Comparison of ENCODE assay signal across 8 mouse cellular contexts in the genomic region with DNA sequence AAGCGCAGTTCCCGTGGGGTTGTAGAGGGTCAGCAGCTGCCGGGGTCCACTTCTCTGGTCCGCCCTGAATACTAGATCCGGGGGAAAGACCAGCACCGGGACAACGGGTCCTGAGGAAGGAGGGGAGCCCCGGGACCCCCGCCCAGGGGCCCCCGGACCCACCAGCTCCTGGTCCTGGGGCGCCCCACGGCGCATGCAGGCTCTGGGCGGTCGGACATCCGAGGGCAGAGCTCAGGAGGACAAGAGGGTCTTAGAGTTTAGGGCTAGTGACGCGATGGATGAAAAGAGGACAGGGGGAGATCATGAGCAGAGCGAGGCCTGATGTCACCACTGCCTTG. TPM values are rescaled to one million over a fixed set of nuclear protein-coding genes. Genes with fewer than 3 reads are reported as not detected.
DNase-seq lines count a peak whose midpoint lies in the region; ATAC-seq and TF ChIP-seq lines count a peak whose summit lies in the region.

No protein-coding gene starts in this region.

- peaks cover 18% of the 10 kb centered on the region for H3K36me3 ChIP-seq in C2C12 (ENCODE audit: control insufficient read depth, insufficient read depth)
- H3K36me3 ChIP-seq in forebrain, embryonic 13.5 days (ENCODE audit: poor library complexity, severe bottlenecking): peaks cover 14% of the 10 kb centered on the region
- no peaks in the 10 kb centered on the region for H3K36me3 ChIP-seq in liver, embryonic 16.5 days (ENCODE audit: control insufficient read depth, insufficient read depth)

- peaks cover 4% of the 10 kb centered on the region for H3K79me3 ChIP-seq in C2C12 (ENCODE audit: low read depth)

- peak overlapping the region; percentile 99 for H3K27ac ChIP-seq in gastrocnemius, adult 2 months
- 0 out of 2 replicates have a peak overlapping the region, but pooled peaks have one; percentile 82 for H3K27ac ChIP-seq in forebrain, embryonic 13.5 days
- peak overlapping the region; percentile 91 for H3K27ac ChIP-seq in liver, embryonic 16.5 days (ENCODE audit: low read length)

- H3K4me2 ChIP-seq in forebrain, embryonic 13.5 days: peak overlapping the region; percentile 97
- H3K4me2 ChIP-seq in liver, embryonic 16.5 days (ENCODE audit: low read depth, low read length): peak overlapping the region; percentile 99

- ATAC-seq in forebrain, embryonic 13.5 days: no peak
- peak; percentile 26 for ATAC-seq in liver, embryonic 16.5 days (ENCODE audit: low read depth)

- peak overlapping the region; percentile 82 for H3K4me3 ChIP-seq in gastrocnemius, adult 2 months
- peak overlapping the region; percentile 59 for H3K4me3 ChIP-seq in C2C12 (ENCODE audit: insufficient read depth, poor library complexity, severe bottlenecking)
- peak overlapping the region; percentile 74 for H3K4me3 ChIP-seq in forebrain, embryonic 13.5 days
- peak overlapping the region; percentile 81 for H3K4me3 ChIP-seq in liver, embryonic 16.5 days (ENCODE audit: low read depth, low read length)

- intact Hi-C loops in gastrocnemius, adult 2 months (cut with DNase I): loop anchor here (5.0 kb wide), 2 partner anchors 68 to 98 kb away; a partner anchor contains a TSS

- no peaks in the 10 kb centered on the region for H3K27me3 ChIP-seq in C2C12 (ENCODE audit: control insufficient read depth, insufficient read depth, insufficient read length)
- no peaks in the 10 kb centered on the region for H3K27me3 ChIP-seq in forebrain, embryonic 13.5 days
- H3K27me3 ChIP-seq in liver, embryonic 16.5 days (ENCODE audit: control insufficient read depth, insufficient read depth, low read depth, low read length): no peaks in the 10 kb centered on the region

- peak overlapping the region; percentile 60 for H3ac ChIP-seq in C2C12 (ENCODE audit: control insufficient read depth, insufficient read length, low read depth)

- peak overlapping the region; percentile 88 for H3K9ac ChIP-seq in forebrain, embryonic 13.5 days
- peak overlapping the region; percentile 91 for H3K9ac ChIP-seq in liver, embryonic 16.5 days (ENCODE audit: low read depth, low read length)

- no peak for TF ChIP-seq CTCF in gastrocnemius, adult 2 months (IDR thresholded peaks at IDR 0.05)
- no peak for TF ChIP-seq CTCF in C2C12 (IDR thresholded peaks at IDR 0.05; ENCODE audit: control insufficient read depth, insufficient read depth, insufficient read length)

- 4% methylated on average over 15 of the region's 19 CpGs for WGBS in forebrain, embryonic 13.5 days
- WGBS in liver, embryonic 16.5 days (ENCODE audit: insufficient replicate concordance): under 1% methylated on average over 19 of the region's 19 CpGs

- no peak for DNase-seq in gastrocnemius, adult 2 months
- DNase-seq in gastrocnemius, adult 18-20 months (ENCODE audit: low spot score): no peak
- DNase-seq in urinary bladder, postnatal 4 days (ENCODE audit: low spot score in 2 of 2): no peak
- DNase-seq in thymus, postnatal 0 days (ENCODE audit: low spot score): no peak
- DNase-seq in gastrocnemius, postnatal 10 days: no peak

- no peaks in the 10 kb centered on the region for H3K9me3 ChIP-seq in forebrain, embryonic 13.5 days (replicated peaks)
- H3K9me3 ChIP-seq in liver, embryonic 16.5 days (replicated peaks; ENCODE audit: control insufficient read depth, low read length): no peaks in the 10 kb centered on the region

- peaks cover 13% of the 10 kb centered on the region for H3K79me2 ChIP-seq in C2C12 (ENCODE audit: control insufficient read depth, insufficient read depth)

- peaks cover 39% of the 10 kb centered on the region for H3K4me1 ChIP-seq in forebrain, embryonic 13.5 days
- peaks cover 38% of the 10 kb centered on the region for H3K4me1 ChIP-seq in liver, embryonic 16.5 days (ENCODE audit: control insufficient read depth, low read depth, low read length)

TF ChIP-seq in C2C12, 6 proteins besides CTCF, POLR2A, EP300 and RAD21:
- TF ChIP-seq MYOD1 (IDR thresholded peaks at IDR 0.05; ENCODE audit: control insufficient read depth, insufficient read length, low read depth) (no peak), USF1 (IDR thresholded peaks at IDR 0.05; ENCODE audit: low read depth) (no peak), FOSL1 (IDR thresholded peaks at IDR 0.05; ENCODE audit: insufficient read depth, low read length, poor library complexity, severe bottlenecking) (no peak), MYOG (IDR thresholded peaks at IDR 0.05; ENCODE audit: control insufficient read depth, extremely low read depth, insufficient read length) (no peak), MAX (IDR thresholded peaks at IDR 0.05) (no peak), CEBPB (IDR thresholded peaks at IDR 0.05; ENCODE audit: low read depth) (no peak)

RNA-seq across cellular contexts. Expression of a gene that starts 0.6 kb away (rescaled TPM):
- 10 to 100 TPM in 1 of 2 experiments, 1 to 10 TPM in 1; 9.8 to 12.2 TPM for total RNA-seq in gastrocnemius, adult 2 months (2021)
- 1 to 10 TPM; 8.8 to 8.9 TPM for total RNA-seq in gastrocnemius, adult 18-20 months (2021)
- polyA plus RNA-seq in C2C12 (2012; fragmentation: generic; extraction: Trizol): 28.6 TPM
- 31.1 and 31.9 TPM in 2 replicates for polyA plus RNA-seq in forebrain, embryonic 13.5 days (2015; fragmentation: Nextera tagmentation; extraction: Ambion mirVana)
- polyA plus RNA-seq in liver, embryonic 16.5 days (2015; fragmentation: Nextera tagmentation; extraction: Ambion mirVana): 21.3 and 23.1 TPM in 2 replicates
- polyA plus RNA-seq in thymus, postnatal 0 days (2015; fragmentation: Nextera tagmentation; extraction: Ambion mirVana): 53.3 and 58.5 TPM in 2 replicates
- total RNA-seq in gastrocnemius, postnatal 10 days (2021): 10 to 100 TPM; 16.5 to 29.5 TPM

RNA-seq across cellular contexts. Expression of a gene that starts 13.3 kb away (rescaled TPM):
- total RNA-seq in gastrocnemius, adult 2 months (2021): 10 to 100 TPM; 30.9 to 76.1 TPM
- 10 to 100 TPM; 31.2 to 44.1 TPM for total RNA-seq in gastrocnemius, adult 18-20 months (2021)
- 651 TPM for polyA plus RNA-seq in C2C12 (2012; fragmentation: generic; extraction: Trizol)
- polyA plus RNA-seq in forebrain, embryonic 13.5 days (2015; fragmentation: Nextera tagmentation; extraction: Ambion mirVana): 6.9 and 7.1 TPM in 2 replicates
- 15.0 and 21.5 TPM in 2 replicates for polyA plus RNA-seq in liver, embryonic 16.5 days (2015; fragmentation: Nextera tagmentation; extraction: Ambion mirVana)
- 18.6 and 21.1 TPM in 2 replicates for polyA plus RNA-seq in thymus, postnatal 0 days (2015; fragmentation: Nextera tagmentation; extraction: Ambion mirVana)
- total RNA-seq in gastrocnemius, postnatal 10 days (2021): 100 to 1,000 TPM; 292 to 390 TPM

RNA-seq across cellular contexts. Expression of a gene that starts 28.6 kb away (rescaled TPM):
- under 1 TPM; 0.15 to 0.28 TPM for total RNA-seq in gastrocnemius, adult 2 months (2021)
- total RNA-seq in gastrocnemius, adult 18-20 months (2021): under 1 TPM in 1 of 2 experiments, not detected in 1; 0.21 TPM
- polyA plus RNA-seq in C2C12 (2012; fragmentation: generic; extraction: Trizol): 0.29 TPM
- polyA plus RNA-seq in forebrain, embryonic 13.5 days (2015; fragmentation: Nextera tagmentation; extraction: Ambion mirVana): 0.14 and 0.22 TPM in 2 replicates
- polyA plus RNA-seq in liver, embryonic 16.5 days (2015; fragmentation: Nextera tagmentation; extraction: Ambion mirVana): 0.07 and 0.13 TPM in 2 replicates
- polyA plus RNA-seq in thymus, postnatal 0 days (2015; fragmentation: Nextera tagmentation; extraction: Ambion mirVana): 0.05 and 0.14 TPM in 2 replicates
- total RNA-seq in gastrocnemius, postnatal 10 days (2021): under 1 TPM; 0.33 to 0.70 TPM

RNA-seq across cellular contexts. Expression of a gene that starts 28.7 kb away (rescaled TPM):
- 10 to 100 TPM; 15.6 to 17.1 TPM for total RNA-seq in gastrocnemius, adult 2 months (2021)
- 10 to 100 TPM; 15.0 to 18.0 TPM for total RNA-seq in gastrocnemius, adult 18-20 months (2021)
- polyA plus RNA-seq in C2C12 (2012; fragmentation: generic; extraction: Trizol): 27.5 TPM
- 24.5 and 25.0 TPM in 2 replicates for polyA plus RNA-seq in forebrain, embryonic 13.5 days (2015; fragmentation: Nextera tagmentation; extraction: Ambion mirVana)
- polyA plus RNA-seq in liver, embryonic 16.5 days (2015; fragmentation: Nextera tagmentation; extraction: Ambion mirVana): 25.1 and 26.8 TPM in 2 replicates
- 201 and 205 TPM in 2 replicates for polyA plus RNA-seq in thymus, postnatal 0 days (2015; fragmentation: Nextera tagmentation; extraction: Ambion mirVana)
- total RNA-seq in gastrocnemius, postnatal 10 days (2021): 10 to 100 TPM; 15.9 to 17.7 TPM

RNA-seq across cellular contexts. Expression of a gene that starts 28.7 kb away (rescaled TPM):
- 1 to 10 TPM; 2.9 to 3.3 TPM for total RNA-seq in gastrocnemius, adult 2 months (2021)
- total RNA-seq in gastrocnemius, adult 18-20 months (2021): 1 to 10 TPM; 1.0 to 2.2 TPM
- 5.0 TPM for polyA plus RNA-seq in C2C12 (2012; fragmentation: generic; extraction: Trizol)
- polyA plus RNA-seq in forebrain, embryonic 13.5 days (2015; fragmentation: Nextera tagmentation; extraction: Ambion mirVana): 7.3 and 10.8 TPM in 2 replicates
- polyA plus RNA-seq in liver, embryonic 16.5 days (2015; fragmentation: Nextera tagmentation; extraction: Ambion mirVana): 5.2 and 6.1 TPM in 2 replicates
- 16.7 and 20.8 TPM in 2 replicates for polyA plus RNA-seq in thymus, postnatal 0 days (2015; fragmentation: Nextera tagmentation; extraction: Ambion mirVana)
- total RNA-seq in gastrocnemius, postnatal 10 days (2021): 1 to 10 TPM; 4.1 to 7.7 TPM

Comparison
In these comparisons a context has a peak if more than half of its experiments do, and no peak if none do; other contexts are left out.
1. RNA of a gene that starts 13.3 kb away (polyA plus RNA-seq): 651 TPM in C2C12 (single experiment); 15.0 to 21.5 TPM in liver, embryonic 16.5 days, 18.6 to 21.1 TPM in thymus, postnatal 0 days and 6.9 to 7.1 TPM in forebrain, embryonic 13.5 days; every median in the first group is over 10 times any median in the second.
2. Peak in every context shown above with its lines, with median percentiles within 50 percentile points of each other: H3K27ac ChIP-seq and H3K4me3 ChIP-seq.